In the genomic region with DNA sequence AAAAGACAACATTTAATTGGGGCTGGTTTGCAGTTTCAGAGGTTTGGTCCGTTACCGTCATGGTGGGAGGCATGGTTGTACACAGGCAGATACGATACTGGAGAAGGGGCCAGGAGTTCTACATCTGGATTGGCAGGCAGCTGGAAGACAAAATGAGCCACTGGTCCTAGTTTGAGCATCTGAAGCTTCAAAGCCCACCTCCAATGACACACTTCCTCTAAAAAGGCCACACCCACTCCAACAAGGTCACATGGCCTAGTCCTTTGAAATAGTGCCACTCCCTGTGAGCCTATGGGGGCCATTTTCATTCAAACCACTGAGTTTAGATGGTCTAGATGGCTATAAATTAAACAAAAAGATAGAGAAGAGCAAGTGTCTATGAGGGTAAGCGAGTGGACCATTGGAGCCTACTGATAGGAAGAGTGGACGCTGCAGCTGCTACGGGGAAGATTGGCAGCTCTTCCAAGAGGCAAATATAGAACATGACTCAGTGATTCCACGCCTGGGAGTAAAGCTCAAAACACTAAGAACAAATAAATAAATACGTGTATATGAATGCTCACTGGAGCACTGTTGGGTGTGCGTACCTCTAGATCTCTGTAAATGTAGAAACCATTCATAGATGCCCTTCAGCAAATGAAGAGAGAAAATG, we compare ENCODE assay signal across 25 mouse cellular contexts. TPM values are rescaled to one million over a fixed set of nuclear protein-coding genes. Genes with fewer than 3 reads are reported as not detected.
DNase-seq lines count a peak whose midpoint lies in the region; ATAC-seq and TF ChIP-seq lines count a peak whose summit lies in the region.
"Had no signal": no experiment of that assay in that cellular context is flagged by ENCODE, and none has a peak within 500 bp of the region (broad histone marks: within the 10 kb centered on the region; RNA-seq: fewer than 3 reads in every experiment).

No protein-coding gene starts in this region.

- peak overlapping the region; percentile 61 for H3K27ac ChIP-seq in heart, adult 2 months
- no peak overlapping the region for H3K27ac ChIP-seq in midbrain, embryonic 11.5 days (ENCODE audit: low read depth, low read length)
- no peak overlapping the region for H3K27ac ChIP-seq in midbrain, embryonic 14.5 days (replicated peaks; ENCODE audit: low read depth, low read length)
- H3K27ac ChIP-seq: embryonic facial prominence, embryonic 13.5 days; kidney, postnatal 0 days; limb, embryonic 15.5 days; liver, embryonic 15.5 days had no signal

- WGBS in heart, adult 2 months = 62% methylated on average over 9 of the region's 9 CpGs
- WGBS in midbrain, embryonic 11.5 days = 91% methylated on average over 9 of the region's 9 CpGs
- 92% methylated on average over 9 of the region's 9 CpGs for WGBS in midbrain, embryonic 14.5 days

- no peaks in the 10 kb centered on the region for H3K36me3 ChIP-seq in heart, adult 2 months (ENCODE audit: control insufficient read depth, insufficient read depth, low read length)
- H3K36me3 ChIP-seq in midbrain, embryonic 11.5 days (ENCODE audit: control insufficient read depth, insufficient read depth, low read length) = no peaks in the 10 kb centered on the region
- no peaks in the 10 kb centered on the region for H3K36me3 ChIP-seq in midbrain, embryonic 14.5 days (ENCODE audit: control insufficient read depth, insufficient read depth, low read length)
- H3K36me3 ChIP-seq: embryonic facial prominence, embryonic 13.5 days; limb, embryonic 15.5 days had no signal

- intact Hi-C loops in heart, adult 2 months (cut with DNase I) = no loop called here
- intact Hi-C loops in heart, postnatal 14 days (cut with DNase I) = no loop called here

- H3K9me3 ChIP-seq in midbrain, embryonic 11.5 days (ENCODE audit: control insufficient read depth, low read length) = no peaks in the 10 kb centered on the region
- H3K9me3 ChIP-seq in midbrain, embryonic 14.5 days (ENCODE audit: control insufficient read depth, low read length) = no peaks in the 10 kb centered on the region
- H3K9me3 ChIP-seq: embryonic facial prominence, embryonic 13.5 days; limb, embryonic 15.5 days; liver, embryonic 15.5 days had no signal

- H3K4me3 ChIP-seq in heart, adult 2 months = no peak overlapping the region
- no peak overlapping the region for H3K4me3 ChIP-seq in midbrain, embryonic 11.5 days (ENCODE audit: low read depth, low read length)
- H3K4me3 ChIP-seq in midbrain, embryonic 14.5 days (replicated peaks; ENCODE audit: low read depth, low read length) = no peak overlapping the region
- H3K4me3 ChIP-seq: embryonic facial prominence, embryonic 13.5 days; limb, embryonic 15.5 days; liver, embryonic 15.5 days had no signal

- H3K9ac ChIP-seq in heart, adult 2 months (ENCODE audit: low read depth, low read length) = no peak overlapping the region
- no peak overlapping the region for H3K9ac ChIP-seq in midbrain, embryonic 11.5 days (ENCODE audit: low read length)
- no peak overlapping the region for H3K9ac ChIP-seq in midbrain, embryonic 14.5 days (replicated peaks; ENCODE audit: low read length)
- H3K9ac ChIP-seq: embryonic facial prominence, embryonic 13.5 days; forebrain, postnatal 0 days; limb, embryonic 15.5 days; liver, embryonic 15.5 days had no signal

- H3K4me1 ChIP-seq in heart, adult 2 months (ENCODE audit: control insufficient read depth, insufficient read depth, low read length) = no peaks in the 10 kb centered on the region; the same call in 1 of the 2 replicates
- H3K4me1 ChIP-seq in midbrain, embryonic 11.5 days (ENCODE audit: control insufficient read depth, insufficient read depth, low read length) = peaks cover 2% of the 10 kb centered on the region; the same call in 1 of the 2 replicates
- no peaks in the 10 kb centered on the region for H3K4me1 ChIP-seq in midbrain, embryonic 14.5 days (ENCODE audit: control insufficient read depth, insufficient read depth, low read length)

- no peak for TF ChIP-seq POLR2A in heart, adult 2 months (IDR thresholded peaks at IDR 0.05; ENCODE audit: insufficient read depth, low read depth, low read length)

- no peaks in the 10 kb centered on the region for H3K79me2 ChIP-seq in heart, adult 2 months (replicated peaks; ENCODE audit: control insufficient read depth, insufficient read depth, low read length)

- no peak for ATAC-seq in midbrain, embryonic 11.5 days (ENCODE audit: low FRiP score)
- ATAC-seq in midbrain, embryonic 14.5 days (ENCODE audit: low FRiP score, low TSS enrichment) = no peak
- ATAC-seq: activated CD4-positive, CD25-positive, alpha-beta regulatory T cell, adult 4 months; CD4-positive, CD25-positive, alpha-beta regulatory T cell, adult 4 months; forebrain, postnatal 0 days; midbrain, embryonic 16.5 days had no signal

- H3K27me3 ChIP-seq in heart, adult 2 months (ENCODE audit: control insufficient read depth, insufficient read depth, low read length) = no peaks in the 10 kb centered on the region
- H3K27me3 ChIP-seq in midbrain, embryonic 11.5 days (ENCODE audit: control insufficient read depth, insufficient read depth, low read length) = no peaks in the 10 kb centered on the region
- H3K27me3 ChIP-seq in midbrain, embryonic 14.5 days (ENCODE audit: control insufficient read depth, insufficient read depth, low read length) = no peaks in the 10 kb centered on the region
- H3K27me3 ChIP-seq: embryonic facial prominence, embryonic 13.5 days; limb, embryonic 15.5 days had no signal

- no peak for TF ChIP-seq CTCF in heart, adult 2 months (IDR thresholded peaks at IDR 0.05)

- DNase-seq in heart, adult 2 months = peak in 1 of 2 experiments; percentile 18
- DNase-seq in heart, postnatal 14 days = no peak
- DNase-seq in midbrain, embryonic 11.5 days (ENCODE audit: low spot score, missing footprints) = peak; percentile 47
- no peak for DNase-seq in midbrain, embryonic 14.5 days
- DNase-seq in ES-CJ7 (ENCODE audit: low read depth, low spot score) = peak; percentile 90
- no peak for DNase-seq in ovary, postnatal 10 days (ENCODE audit: low spot score)
- DNase-seq in kidney, postnatal 25 days = no peak
- DNase-seq: adrenal gland, postnatal 14 days; cerebellum, adult 11 months; cerebellum, postnatal 14 days; forebrain, postnatal 0 days; kidney, adult 11 months; right cerebral cortex, postnatal 4 days had no signal

- H3K4me2 ChIP-seq in midbrain, embryonic 11.5 days = no peak overlapping the region
- H3K4me2 ChIP-seq in midbrain, embryonic 14.5 days (ENCODE audit: low read length) = no peak overlapping the region
- H3K4me2 ChIP-seq: embryonic facial prominence, embryonic 13.5 days; limb, embryonic 15.5 days; liver, embryonic 15.5 days had no signal

- TF ChIP-seq EP300 in heart, adult 2 months (IDR thresholded peaks at IDR 0.05; ENCODE audit: insufficient read depth, low read depth, low read length) = no peak

RNA-seq across cellular contexts. Expression of a gene that starts 18.4 kb away (rescaled TPM):
- total RNA-seq in heart, adult 2 months (2021) = 100 to 1,000 TPM; 289 to 295 TPM
- 199 and 261 TPM in 2 replicates for polyA plus RNA-seq in heart, adult 2 months (2012; rRNA removed)
- 100 to 1,000 TPM; 219 to 221 TPM for total RNA-seq in heart, postnatal 14 days (2021)
- 1.3 and 1.7 TPM in 2 replicates for polyA plus RNA-seq in midbrain, embryonic 11.5 days (2014; fragmentation: Nextera tagmentation; extraction: Ambion mirVana)
- 0.84 and 1.3 TPM in 2 replicates for polyA plus RNA-seq in midbrain, embryonic 14.5 days (2014; fragmentation: Nextera tagmentation; extraction: Ambion mirVana)
- total RNA-seq: megakaryocyte progenitor cell, adult 5-6 weeks; neutrophil, adult 5-6 weeks had no signal
- polyA plus RNA-seq: activated CD4-positive, CD25-positive, alpha-beta regulatory T cell, adult 4 months had no signal

RNA-seq across cellular contexts. Expression of a gene that starts 51.2 kb away (rescaled TPM):
- total RNA-seq in heart, adult 2 months (2021) = 100 to 1,000 TPM; 276 to 338 TPM
- 515 and 744 TPM in 2 replicates for polyA plus RNA-seq in heart, adult 2 months (2012; rRNA removed)
- 100 to 1,000 TPM; 512 to 552 TPM for total RNA-seq in heart, postnatal 14 days (2021)
- polyA plus RNA-seq in midbrain, embryonic 11.5 days (2014; fragmentation: Nextera tagmentation; extraction: Ambion mirVana) = 54.0 and 55.9 TPM in 2 replicates
- 45.0 and 60.1 TPM in 2 replicates for polyA plus RNA-seq in midbrain, embryonic 14.5 days (2014; fragmentation: Nextera tagmentation; extraction: Ambion mirVana)

RNA-seq across cellular contexts. Expression of a gene that starts 54.4 kb away (rescaled TPM):
- not detected for total RNA-seq in heart, adult 2 months (2021)
- polyA plus RNA-seq in heart, adult 2 months (2012; rRNA removed) = 0.15 TPM in 1 of 2 replicates, not detected in the other
- total RNA-seq in heart, postnatal 14 days (2021) = not detected
- not detected in 2 replicates for polyA plus RNA-seq in midbrain, embryonic 11.5 days (2014; fragmentation: Nextera tagmentation; extraction: Ambion mirVana)
- polyA plus RNA-seq in midbrain, embryonic 14.5 days (2014; fragmentation: Nextera tagmentation; extraction: Ambion mirVana) = not detected in 2 replicates
- total RNA-seq: adrenal gland, postnatal 14 days; forebrain, postnatal 0 days; layer of hippocampus, adult 8-10 months; left cerebral cortex, postnatal 36 days; megakaryocyte progenitor cell, adult 5-6 weeks; neutrophil, adult 5-6 weeks had no signal
- polyA plus RNA-seq: CD4-positive, CD25-positive, alpha-beta regulatory T cell, adult 4 months; forebrain, postnatal 0 days; hindbrain, embryonic 11.5 days; liver, embryonic 15.5 days; midbrain, embryonic 16.5 days had no signal

Comparison
In these comparisons a context has a peak if more than half of its experiments do, and no peak if none do; other contexts are left out.
1. DNase-seq: peak in midbrain, embryonic 11.5 days (single experiment) and ES-CJ7 (single experiment); none in heart, postnatal 14 days (0 of 2), midbrain, embryonic 14.5 days (single experiment), ovary, postnatal 10 days (single experiment) and kidney, postnatal 25 days (0 of 2).
2. RNA of a gene that starts 18.4 kb away (polyA plus RNA-seq): 199 to 261 TPM in heart, adult 2 months; 1.3 to 1.7 TPM in midbrain, embryonic 11.5 days and 0.84 to 1.3 TPM in midbrain, embryonic 14.5 days; every median in the first group is over 10 times any median in the second.